Mouse (Mus musculus) c-Kit-positive CD71-positive TER-119-positive erythroid progenitor cells, embryonic 14.5 days (primary cell): ENCODE data around the gene Nod1.

ENCODE experiments used
- DNase-seq: peaks from one replicate; pipeline ENCODE4 v3.0.0-alpha.2; 2013; ENCODE audit warnings: low spot score

Nod1 gene

DNA sequence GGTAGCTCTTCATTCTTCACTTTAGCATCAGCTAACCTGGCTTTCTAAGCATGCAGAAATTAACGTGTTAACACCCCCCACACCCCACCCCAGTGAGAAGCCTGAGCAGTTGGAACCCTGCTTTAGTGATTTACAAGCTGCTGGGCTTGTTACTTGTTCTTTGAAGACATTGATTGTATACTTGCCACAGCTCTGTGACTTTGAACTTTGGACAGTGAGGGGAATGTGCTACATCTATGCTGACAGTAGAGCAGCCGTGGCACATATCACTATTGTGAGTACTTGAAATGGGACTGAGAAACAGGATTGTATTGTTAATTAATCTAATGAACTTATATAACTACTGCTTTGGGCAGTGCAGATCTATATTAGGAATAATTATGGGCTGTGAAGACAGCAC is 89.0 kb downstream of the Nod1 start:
- no peak for DNase-seq

DNA sequence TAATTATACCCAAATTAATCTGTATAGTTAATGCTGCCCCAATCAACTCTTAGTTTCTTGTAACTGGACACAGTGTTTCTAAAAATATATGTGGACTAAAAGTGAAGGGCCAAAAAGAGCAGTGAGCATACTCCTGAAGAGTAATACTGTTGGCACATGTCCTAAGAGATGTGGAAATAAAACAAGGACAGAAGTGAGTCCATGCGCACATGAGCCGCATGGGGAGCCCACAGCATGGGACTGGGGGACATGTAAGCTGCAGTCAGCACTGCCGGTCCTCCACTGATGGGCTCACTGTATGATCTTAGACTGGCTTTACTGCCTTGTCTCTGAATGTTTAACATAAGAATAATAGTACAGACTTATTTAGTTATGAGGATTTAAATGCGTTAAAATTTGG is 92.3 kb downstream of the Nod1 start:
- no peak for DNase-seq

- no peak for DNase-seq
Measured at GRCm38 (mm10) chr6:54878546-54878945, 93.9 kb downstream of the Nod1 start.

GRCm38 (mm10) chr6:54877651-54878050 is 94.8 kb downstream of the Nod1 start:
- DNase-seq: no peak

DNA sequence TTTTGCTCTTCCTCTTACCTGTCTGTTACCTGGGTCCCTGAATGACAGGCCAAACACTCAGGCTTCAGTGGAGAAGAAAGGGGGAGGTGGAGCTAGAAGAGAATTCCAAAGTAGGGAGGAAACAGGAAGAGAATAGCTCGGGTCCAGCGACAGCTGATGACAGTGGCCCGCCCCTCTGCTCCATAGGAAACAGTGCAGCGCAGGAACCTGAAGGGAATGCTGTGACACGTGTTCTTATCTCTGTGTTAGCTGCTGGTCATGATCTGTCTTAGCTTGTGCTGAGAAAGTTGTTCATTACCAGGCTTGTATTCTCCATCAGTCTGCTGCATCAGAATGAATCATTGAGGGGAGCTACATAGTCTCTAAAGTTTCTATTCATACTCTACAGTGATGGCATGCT is 95.6 kb downstream of the Nod1 start:
- no peak for DNase-seq
